Mouse (Mus musculus) 3134 (cell line): Measurements from ENCODE around the gene Osmr.

ENCODE experiments used
- DNase-seq: peaks from one replicate; pipeline ENCODE4 v3.0.0-alpha.2; 2011; ENCODE audit warnings: low spot score; ENCODE audit not compliant: insufficient read length; ENCODE audit errors: extremely low read depth

Gene Osmr

GRCm38 (mm10) chr15:6874601-6875019 is at the start of gene Osmr:
Gene Osmr, minus strand, starts transcription at chr15:6874969.
- DNase-seq = no peak

- DNase-seq = no peak
These were observed 44.6 kb upstream of the Osmr start for GRCm38 (mm10) chr15:6919406-6919805.

GRCm38 (mm10) chr15:6914163-6914562 is 39.4 kb upstream of the Osmr start:
- DNase-seq = no peak

GRCm38 (mm10) chr15:6909669-6910068 is 34.9 kb upstream of the Osmr start:
- DNase-seq = peak; percentile 67

- no peak for DNase-seq
These were observed 34.3 kb upstream of the Osmr start for GRCm38 (mm10) chr15:6909084-6909483.

GRCm38 (mm10) chr15:6908601-6909000 is 33.8 kb upstream of the Osmr start:
- no peak for DNase-seq

- no peak for DNase-seq
These were observed 31.7 kb upstream of the Osmr start for GRCm38 (mm10) chr15:6906260-6907047.

GRCm38 (mm10) chr15:6905726-6906125 is 31.0 kb upstream of the Osmr start:
- DNase-seq = no peak

GRCm38 (mm10) chr15:6903286-6903975 is 28.7 kb upstream of the Osmr start:
- DNase-seq = no peak

- DNase-seq = no peak
These were observed 27.3 kb upstream of the Osmr start for GRCm38 (mm10) chr15:6901982-6902639.

GRCm38 (mm10) chr15:6901236-6901635 is 26.5 kb upstream of the Osmr start:
- no peak for DNase-seq

- DNase-seq = no peak
These were observed 9.5 kb upstream of the Osmr start for GRCm38 (mm10) chr15:6884260-6884659.

GRCm38 (mm10) chr15:6883816-6884215 is 9.0 kb upstream of the Osmr start:
- no peak for DNase-seq

- peak; percentile 20 for DNase-seq
These were observed 8.3 kb upstream of the Osmr start for GRCm38 (mm10) chr15:6883091-6883490.

GRCm38 (mm10) chr15:6882180-6882579 is 7.4 kb upstream of the Osmr start:
- peak; percentile 11 for DNase-seq

- DNase-seq = no peak
These were observed 6.4 kb upstream of the Osmr start for GRCm38 (mm10) chr15:6881211-6881610.

- DNase-seq = peak; percentile 93
These were observed 765 bp downstream of the Osmr start for GRCm38 (mm10) chr15:6873807-6874600.

GRCm38 (mm10) chr15:6873154-6873806 is 1.5 kb downstream of the Osmr start:
- no peak for DNase-seq

GRCm38 (mm10) chr15:6871621-6872359 is 3.0 kb downstream of the Osmr start:
- peak; percentile 16 for DNase-seq

GRCm38 (mm10) chr15:6866888-6867287 is 7.9 kb downstream of the Osmr start:
- no peak for DNase-seq
